Mouse (Mus musculus) right cerebral cortex, postnatal 25 days (tissue): ENCODE measurements around the gene Aldh1b1.

Source experiments
- DNase-seq: peaks from one replicate; pipeline ENCODE4 v3.0.0; 2022

The Aldh1b1 gene

GRCm38 (mm10) chr4:45826275-45827040 lies 27.6 kb downstream of the Aldh1b1 start, which contains the start of gene Igfbpl1:
TSS of gene Igfbpl1 (minus strand) at chr4:45826923.
- no peak for DNase-seq

GRCm38 (mm10) chr4:45829907-45830759 lies 31.3 kb downstream of the Aldh1b1 start:
- DNase-seq: no peak

- DNase-seq: peak; percentile 12
Measured at GRCm38 (mm10) chr4:45831996-45832395, 33.2 kb downstream of the Aldh1b1 start.

- no peak for DNase-seq
Measured at GRCm38 (mm10) chr4:45833461-45833860, 34.6 kb downstream of the Aldh1b1 start.

GRCm38 (mm10) chr4:45844355-45844754 lies 45.5 kb downstream of the Aldh1b1 start:
- DNase-seq: peak; percentile 19

DNA sequence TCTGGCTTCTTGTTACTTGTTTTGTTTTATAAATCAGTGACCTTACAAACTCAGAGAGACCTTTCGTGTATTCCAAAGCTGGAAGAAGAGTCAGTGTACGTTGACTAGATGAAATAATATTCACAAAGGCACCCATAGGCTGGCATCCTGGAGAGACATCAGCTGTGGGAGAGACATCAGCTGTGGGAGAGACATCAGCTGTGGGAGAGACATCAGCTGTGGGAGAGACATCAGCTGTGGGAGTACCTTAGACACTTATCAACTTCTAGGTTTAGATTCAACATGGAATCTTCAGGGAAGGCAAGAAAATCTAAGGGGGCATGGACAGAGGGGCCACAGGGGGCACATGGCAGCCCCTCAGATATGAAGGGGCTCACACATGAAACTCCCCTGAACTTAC lies 47.4 kb downstream of the Aldh1b1 start:
- DNase-seq: no peak

GRCm38 (mm10) chr4:45848109-45848824 lies 49.4 kb downstream of the Aldh1b1 start, which contains the start of gene Stra6l:
TSS of gene Stra6l (plus strand) at chr4:45848664.
- no peak for DNase-seq

- DNase-seq: no peak
Measured at GRCm38 (mm10) chr4:45848825-45849156, 50.0 kb downstream of the Aldh1b1 start.

GRCm38 (mm10) chr4:45849419-45849818 lies 50.6 kb downstream of the Aldh1b1 start:
- DNase-seq: no peak

- no peak for DNase-seq
Measured at GRCm38 (mm10) chr4:45851640-45852051, 52.8 kb downstream of the Aldh1b1 start.

GRCm38 (mm10) chr4:45853496-45854246 lies 54.8 kb downstream of the Aldh1b1 start:
- DNase-seq: no peak
